Mouse (Mus musculus): ENCODE measurements around the gene Isl1. TPM values are rescaled to one million over a fixed set of nuclear protein-coding genes. Genes with fewer than 3 reads are reported as not detected.
A peak's percentile ranks its signal among the peaks of the same experiment; 100 is the strongest.

Gene Isl1
- polyA plus RNA-seq, 1 experiment from 2014 or later, result 0.13 TPM

GRCm38 (mm10) chr13:116310463-116310765, 925 bp upstream of the Isl1 start:
- no peak for TF ChIP-seq CTCF (IDR thresholded peaks at IDR 0.05; ENCODE audit: low read depth)
- Histone ChIP-seq H3K4me3 (replicated peaks; ENCODE audit: low read depth, low read length) (no peak overlapping the region), H3K27me3 (ENCODE audit: insufficient read depth, low read length) (peaks cover 85% of the 10 kb centered on the region), H3K4me2 (ENCODE audit: low read length) (no peak overlapping the region), H3K9me3 (replicated peaks; ENCODE audit: low read length) (no peaks in the 10 kb centered on the region), H3K36me3 (ENCODE audit: insufficient read depth, low read length) (no peaks in the 10 kb centered on the region), H3K4me1 (replicated peaks; ENCODE audit: insufficient read depth, low read length) (no peaks in the 10 kb centered on the region; the same call in 1 of the 2 replicates), H3K9ac (ENCODE audit: low read depth, low read length) (no peak overlapping the region), H3K27ac (no peak overlapping the region)
- 2% methylated on average over 9 of the region's 9 CpGs for WGBS
- ATAC-seq (replicated peaks; ENCODE audit: low FRiP score, low read depth), result no peak
- no peak for DNase-seq (ENCODE audit: low spot score)

GRCm38 (mm10) chr13:116308933-116309583, 431 bp downstream of the Isl1 start:
- Histone ChIP-seq H3K36me3 (ENCODE audit: insufficient read depth, low read length) (no peaks in the 10 kb centered on the region), H3K4me1 (replicated peaks; ENCODE audit: insufficient read depth, low read length) (no peaks in the 10 kb centered on the region; the same call in 1 of the 2 replicates), H3K9ac (ENCODE audit: low read depth, low read length) (no peak overlapping the region), H3K4me2 (ENCODE audit: low read length) (peak overlapping the region; percentile 87), H3K27me3 (ENCODE audit: insufficient read depth, low read length) (peaks cover 88% of the 10 kb centered on the region), H3K9me3 (replicated peaks; ENCODE audit: low read length) (no peaks in the 10 kb centered on the region), H3K4me3 (replicated peaks; ENCODE audit: low read depth, low read length) (peak overlapping the region; percentile 44), H3K27ac (no peak overlapping the region)
- ATAC-seq (replicated peaks; ENCODE audit: low FRiP score, low read depth) (peak; percentile 17; the same call in 1 of the 2 replicates), DNase-seq (ENCODE audit: low spot score) (no peak)
- TF ChIP-seq CTCF (IDR thresholded peaks at IDR 0.05; ENCODE audit: low read depth), result no peak
- 2% methylated on average over 18 of the region's 18 CpGs for WGBS

- no peak for TF ChIP-seq CTCF (IDR thresholded peaks at IDR 0.05; ENCODE audit: low read depth)
- H3K4me2 ChIP-seq (ENCODE audit: low read length), result no peak overlapping the region
- H3K4me3 ChIP-seq (replicated peaks; ENCODE audit: low read depth, low read length), result no peak overlapping the region
- peaks cover 94% of the 10 kb centered on the region for H3K27me3 ChIP-seq (ENCODE audit: insufficient read depth, low read length)
- no peaks in the 10 kb centered on the region; the same call in 1 of the 2 replicates for H3K4me1 ChIP-seq (replicated peaks; ENCODE audit: insufficient read depth, low read length)
- H3K9me3 ChIP-seq (replicated peaks; ENCODE audit: low read length), result no peaks in the 10 kb centered on the region
- H3K27ac ChIP-seq, result no peak overlapping the region
- WGBS, result 2% methylated on average over 20 of the region's 20 CpGs
- no peak overlapping the region for H3K9ac ChIP-seq (ENCODE audit: low read depth, low read length)
- H3K36me3 ChIP-seq (ENCODE audit: insufficient read depth, low read length), result no peaks in the 10 kb centered on the region
- DNase-seq (ENCODE audit: low spot score) (no peak), ATAC-seq (replicated peaks; ENCODE audit: low FRiP score, low read depth) (no peak)
Measured at GRCm38 (mm10) chr13:116308121-116308932, 1.2 kb downstream of the Isl1 start.

GRCm38 (mm10) chr13:116306591-116306990, 2.9 kb downstream of the Isl1 start:
- no peak overlapping the region for H3K9ac ChIP-seq (ENCODE audit: low read depth, low read length)
- H3K27ac ChIP-seq, result no peak overlapping the region
- H3K4me1 ChIP-seq (replicated peaks; ENCODE audit: insufficient read depth, low read length), result no peaks in the 10 kb centered on the region; the same call in 1 of the 2 replicates
- ATAC-seq (replicated peaks; ENCODE audit: low FRiP score, low read depth), result no peak
- H3K4me2 ChIP-seq (ENCODE audit: low read length), result no peak overlapping the region
- WGBS, result 11% methylated on average over 6 of the region's 6 CpGs
- no peak for TF ChIP-seq CTCF (IDR thresholded peaks at IDR 0.05; ENCODE audit: low read depth)
- H3K9me3 ChIP-seq (replicated peaks; ENCODE audit: low read length), result no peaks in the 10 kb centered on the region
- H3K4me3 ChIP-seq (replicated peaks; ENCODE audit: low read depth, low read length), result no peak overlapping the region
- DNase-seq (ENCODE audit: low spot score), result no peak
- H3K36me3 ChIP-seq (ENCODE audit: insufficient read depth, low read length), result no peaks in the 10 kb centered on the region
- H3K27me3 ChIP-seq (ENCODE audit: insufficient read depth, low read length), result peaks cover 96% of the 10 kb centered on the region

- no peak overlapping the region for H3K27ac ChIP-seq
- H3K9ac ChIP-seq (ENCODE audit: low read depth, low read length), result no peak overlapping the region
- H3K4me2 ChIP-seq (ENCODE audit: low read length), result no peak overlapping the region
- DNase-seq (ENCODE audit: low spot score) (no peak), ATAC-seq (replicated peaks; ENCODE audit: low FRiP score, low read depth) (no peak)
- H3K27me3 ChIP-seq (ENCODE audit: insufficient read depth, low read length), result peaks cover 96% of the 10 kb centered on the region
- 26% methylated on average over 2 of the region's 2 CpGs for WGBS
- no peaks in the 10 kb centered on the region; the same call in 1 of the 2 replicates for H3K4me1 ChIP-seq (replicated peaks; ENCODE audit: insufficient read depth, low read length)
- TF ChIP-seq CTCF (IDR thresholded peaks at IDR 0.05; ENCODE audit: low read depth), result no peak
- no peaks in the 10 kb centered on the region for H3K9me3 ChIP-seq (replicated peaks; ENCODE audit: low read length)
- H3K4me3 ChIP-seq (replicated peaks; ENCODE audit: low read depth, low read length), result no peak overlapping the region
- no peaks in the 10 kb centered on the region for H3K36me3 ChIP-seq (ENCODE audit: insufficient read depth, low read length)
Measured at GRCm38 (mm10) chr13:116305721-116306120, 3.8 kb downstream of the Isl1 start.

GRCm38 (mm10) chr13:116304713-116305470, 4.6 kb downstream of the Isl1 start:
- 4% methylated on average over 25 of the region's 25 CpGs for WGBS
- H3K4me1 ChIP-seq (replicated peaks; ENCODE audit: insufficient read depth, low read length), result no peaks in the 10 kb centered on the region; the same call in 1 of the 2 replicates
- DNase-seq (ENCODE audit: low spot score) (no peak), ATAC-seq (replicated peaks; ENCODE audit: low FRiP score, low read depth) (no peak)
- peaks cover 96% of the 10 kb centered on the region for H3K27me3 ChIP-seq (ENCODE audit: insufficient read depth, low read length)
- no peak overlapping the region for H3K27ac ChIP-seq
- H3K4me3 ChIP-seq (replicated peaks; ENCODE audit: low read depth, low read length), result no peak overlapping the region
- no peaks in the 10 kb centered on the region for H3K36me3 ChIP-seq (ENCODE audit: insufficient read depth, low read length)
- H3K4me2 ChIP-seq (ENCODE audit: low read length), result no peak overlapping the region
- no peaks in the 10 kb centered on the region for H3K9me3 ChIP-seq (replicated peaks; ENCODE audit: low read length)
- no peak overlapping the region for H3K9ac ChIP-seq (ENCODE audit: low read depth, low read length)
- no peak for TF ChIP-seq CTCF (IDR thresholded peaks at IDR 0.05; ENCODE audit: low read depth)

Measured in kidney, postnatal 0 days (tissue).